Mouse (Mus musculus) gastrocnemius, adult 18-20 months (tissue): ENCODE results near the gene Psmc3. TPM values are rescaled to one million over a fixed set of nuclear protein-coding genes. Genes with fewer than 3 reads are reported as not detected.
"Not testable (repeated sequence)": the region's sequence is repeated elsewhere in the genome, so short reads cannot be mapped to it uniquely, and the experiment has no call there.

Experiments used
- DNase-seq: peaks from one replicate; pipeline ENCODE4 v3.0.0; 2021; ENCODE audit warnings: low spot score
- long read RNA-seq, 2 experiments: library from polyadenylated mRNA; stranded (forward); transcript quantifications; one replicate each; pipeline ENCODE4 v2.0.0; 2021
- total RNA-seq, 2 experiments: library from RNA; stranded (reverse); gene quantifications; 2 replicates each; pipeline ENCODE4 v1.2.3; 2021

Gene Psmc3
- 100 to 1,000 TPM; 249 to 273 TPM for total RNA-seq
- long read RNA-seq, experiment 1, transcript Psmc3-202 (12 exons, 1,636 nt) = major isoform, 377 of 448 reads
- long read RNA-seq, experiment 1, partial matches to known transcripts = 58 of 448 reads
- long read RNA-seq, experiment 1, other reads (novel, unspliced or antisense) = 13 of 448 reads
- long read RNA-seq, experiment 2, transcript Psmc3-202 (12 exons, 1,636 nt) = major isoform, 385 of 448 reads
- long read RNA-seq, experiment 2, partial matches to known transcripts = 51 of 448 reads
- long read RNA-seq, experiment 2, other reads (novel, unspliced or antisense) = 12 of 448 reads

GRCm38 (mm10) chr2:91053934-91054382, at the start of gene Psmc3:
Psmc3 (plus strand) TSS chr2:91054009.
- peak; percentile 98 for DNase-seq

GRCm38 (mm10) chr2:91008536-91008935, 45.3 kb upstream of the Psmc3 start:
- no peak for DNase-seq

GRCm38 (mm10) chr2:91013881-91014280, 39.9 kb upstream of the Psmc3 start:
- no peak for DNase-seq

- DNase-seq = peak; percentile 46
Measured at GRCm38 (mm10) chr2:91015386-91015785, 38.4 kb upstream of the Psmc3 start.

- DNase-seq = peak; percentile 44
Measured at GRCm38 (mm10) chr2:91018061-91018788, 35.6 kb upstream of the Psmc3 start.

- no peak for DNase-seq
Measured at GRCm38 (mm10) chr2:91019911-91020310, 33.9 kb upstream of the Psmc3 start.

GRCm38 (mm10) chr2:91022266-91022665, 31.5 kb upstream of the Psmc3 start:
- DNase-seq = not testable (repeated sequence)

- DNase-seq = no peak
Measured at GRCm38 (mm10) chr2:91023131-91023530, 30.7 kb upstream of the Psmc3 start.

GRCm38 (mm10) chr2:91023956-91024355, 29.9 kb upstream of the Psmc3 start:
- DNase-seq = no peak

GRCm38 (mm10) chr2:91025081-91025516, 28.7 kb upstream of the Psmc3 start:
- no peak for DNase-seq

GRCm38 (mm10) chr2:91026491-91026890, 27.3 kb upstream of the Psmc3 start:
- DNase-seq = no peak

- peak; percentile 51 for DNase-seq
Measured at GRCm38 (mm10) chr2:91027391-91028214, 26.2 kb upstream of the Psmc3 start.

GRCm38 (mm10) chr2:91031216-91031615, 22.6 kb upstream of the Psmc3 start:
- no peak for DNase-seq

- no peak for DNase-seq
Measured at GRCm38 (mm10) chr2:91033000-91033399, 20.8 kb upstream of the Psmc3 start.

GRCm38 (mm10) chr2:91035385-91035784, 18.4 kb upstream of the Psmc3 start, which contains the start of gene Rapsn:
Rapsn (plus strand) TSS chr2:91035620.
- peak; percentile 81 for DNase-seq

GRCm38 (mm10) chr2:91041786-91042185, 12.0 kb upstream of the Psmc3 start:
- no peak for DNase-seq

GRCm38 (mm10) chr2:91042651-91043398, 11.0 kb upstream of the Psmc3 start:
- no peak for DNase-seq

- no peak for DNase-seq
Measured at GRCm38 (mm10) chr2:91044727-91045126, 9.1 kb upstream of the Psmc3 start.

GRCm38 (mm10) chr2:91045805-91046204, 8.0 kb upstream of the Psmc3 start:
- DNase-seq = not testable (repeated sequence)

GRCm38 (mm10) chr2:91047359-91047758, 6.5 kb upstream of the Psmc3 start:
- DNase-seq = no peak

- no peak for DNase-seq
Measured at GRCm38 (mm10) chr2:91051917-91052316, 1.9 kb upstream of the Psmc3 start.
